ENCODE assay signal across 8 mouse cellular contexts in the genomic region with DNA sequence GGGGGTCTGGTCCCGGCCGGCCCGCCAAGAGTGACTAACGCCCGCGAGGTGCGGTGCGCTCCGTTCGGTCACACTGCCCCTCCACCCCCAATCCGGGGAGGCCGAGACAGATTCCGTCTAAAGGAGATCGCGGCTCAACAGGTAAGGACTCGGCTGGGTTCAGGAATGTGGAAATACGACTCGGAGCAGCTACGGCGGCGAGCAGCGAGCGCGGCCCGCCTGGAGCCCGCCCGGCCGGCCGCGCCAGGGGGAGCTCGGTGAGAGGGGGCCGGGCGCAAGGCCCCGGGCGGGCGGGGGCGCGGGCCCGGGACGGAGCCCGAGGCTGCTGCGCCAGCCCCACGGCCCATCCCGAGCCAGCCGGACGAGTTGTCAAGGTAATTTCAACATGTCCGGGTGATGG. TPM values are rescaled to one million over a fixed set of nuclear protein-coding genes. Genes with fewer than 3 reads are reported as not detected.
DNase-seq lines count a peak whose midpoint lies in the region; ATAC-seq and TF ChIP-seq lines count a peak whose summit lies in the region.

No protein-coding gene starts in this region.

- no peak for TF ChIP-seq POLR2A in liver, adult 2 months (IDR thresholded peaks at IDR 0.05; ENCODE audit: extremely low read depth, insufficient read depth, low read length)
- TF ChIP-seq POLR2A in cerebellum, adult 2 months (IDR thresholded peaks at IDR 0.05; ENCODE audit: borderline replicate concordance, insufficient read depth, low read length) = no peak

- H3K27ac ChIP-seq in liver, adult 2 months (replicated peaks; ENCODE audit: insufficient read depth, low read depth, low read length) = no peak overlapping the region
- no peak overlapping the region for H3K27ac ChIP-seq in intestine, embryonic 14.5 days (ENCODE audit: low read depth)
- no peak overlapping the region for H3K27ac ChIP-seq in cerebellum, adult 2 months (ENCODE audit: insufficient read depth, low read length)

- 2% methylated on average over 45 of the region's 47 CpGs for WGBS in liver, adult 2 months
- under 1% methylated on average over 43 of the region's 47 CpGs for WGBS in intestine, embryonic 14.5 days
- 1% methylated on average over 44 of the region's 47 CpGs for WGBS in cerebellum, adult 2 months

- no peaks in the 10 kb centered on the region for H3K4me1 ChIP-seq in liver, adult 2 months (ENCODE audit: control insufficient read depth, insufficient read depth, low read length)
- peaks cover 5% of the 10 kb centered on the region; the same call in 1 of the 2 replicates for H3K4me1 ChIP-seq in intestine, embryonic 14.5 days (replicated peaks; ENCODE audit: control insufficient read depth, insufficient read depth, low read length)
- peaks cover 4% of the 10 kb centered on the region; the same call in 1 of the 2 replicates for H3K4me1 ChIP-seq in cerebellum, adult 2 months (ENCODE audit: control insufficient read depth, insufficient read depth, low read length)

- no peak for TF ChIP-seq CTCF in liver, adult 2 months (IDR thresholded peaks at IDR 0.05; ENCODE audit: low read depth, low read length)
- no peak for TF ChIP-seq CTCF in cerebellum, adult 2 months (IDR thresholded peaks at IDR 0.05; ENCODE audit: borderline replicate concordance, insufficient read depth, low read depth, low read length)

- peaks cover 24% of the 10 kb centered on the region for H3K27me3 ChIP-seq in liver, adult 2 months (ENCODE audit: control insufficient read depth, insufficient read depth, low read length)
- peaks cover 92% of the 10 kb centered on the region for H3K27me3 ChIP-seq in intestine, embryonic 14.5 days (replicated peaks; ENCODE audit: control insufficient read depth, insufficient read depth, low read length)
- H3K27me3 ChIP-seq in cerebellum, adult 2 months (ENCODE audit: control insufficient read depth, insufficient read depth, low read length) = peaks cover 5% of the 10 kb centered on the region; the same call in 1 of the 2 replicates

- H3K9me3 ChIP-seq in intestine, embryonic 14.5 days (ENCODE audit: control insufficient read depth, low read length) = no peaks in the 10 kb centered on the region

- H3K79me2 ChIP-seq in liver, adult 2 months (ENCODE audit: control insufficient read depth, insufficient read depth, low read length) = no peaks in the 10 kb centered on the region

- H3K4me3 ChIP-seq in liver, adult 2 months (ENCODE audit: insufficient read depth, low read depth, low read length) = peak overlapping the region; percentile 5; the same call in 1 of the 2 replicates
- H3K4me3 ChIP-seq in intestine, embryonic 14.5 days (ENCODE audit: low read depth, low read length) = peak overlapping the region; percentile 43
- no peak overlapping the region for H3K4me3 ChIP-seq in cerebellum, adult 2 months (replicated peaks; ENCODE audit: insufficient read depth, low read depth, low read length)

- no peak for ATAC-seq in intestine, embryonic 14.5 days (replicated peaks; ENCODE audit: low FRiP score, low TSS enrichment, low read depth)

- peak overlapping the region; percentile 81 for H3K4me2 ChIP-seq in intestine, embryonic 14.5 days (ENCODE audit: low read length)

- H3K9ac ChIP-seq in liver, adult 2 months (ENCODE audit: low read depth, low read length) = no peak overlapping the region
- H3K9ac ChIP-seq in intestine, embryonic 14.5 days (ENCODE audit: low read length) = peak overlapping the region; percentile 13; the same call in 1 of the 2 replicates

- no peaks in the 10 kb centered on the region for H3K36me3 ChIP-seq in liver, adult 2 months (ENCODE audit: control insufficient read depth, insufficient read depth, low read length)
- no peaks in the 10 kb centered on the region for H3K36me3 ChIP-seq in intestine, embryonic 14.5 days (ENCODE audit: control insufficient read depth, insufficient read depth, low read length)

- no peak for DNase-seq in liver, adult 2 months (ENCODE audit: extremely low read depth, low read depth, low spot score)
- no peak for DNase-seq in liver
- DNase-seq in intestine, embryonic 14.5 days (ENCODE audit: low spot score) = peak; percentile 60
- peak; percentile 36 for DNase-seq in lung, postnatal 10 days
- peak; percentile 47 for DNase-seq in urinary bladder, postnatal 25 days (ENCODE audit: low spot score)
- DNase-seq in adrenal gland, adult 18-20 months (ENCODE audit: low spot score in 2 of 2) = no peak
- no peak for DNase-seq in cerebellum, postnatal 36 days
- no peak for DNase-seq in cerebellum, adult 2 months

RNA-seq across cellular contexts. Expression of a gene that starts 1.8 kb away (rescaled TPM):
- 0.07 and 0.09 TPM in 2 replicates for total RNA-seq in liver, adult 2 months (2014; rRNA removed)
- polyA plus RNA-seq in liver, adult 2 months (2012; rRNA removed) = 0.06 and 0.12 TPM in 2 replicates
- polyA plus RNA-seq in intestine, embryonic 14.5 days (2014; fragmentation: Nextera tagmentation; extraction: Ambion mirVana) = 0.42 and 2.2 TPM in 2 replicates
- under 1 TPM; 0.48 to 0.50 TPM for total RNA-seq in adrenal gland, adult 18-20 months (2021)
- 11.1 and 14.7 TPM in 2 replicates for polyA plus RNA-seq in cerebellum, adult 2 months (2012; rRNA removed)

Comparison
In these comparisons a context has a peak if more than half of its experiments do, and no peak if none do; other contexts are left out.
1. DNase-seq: peak in intestine, embryonic 14.5 days (single experiment), lung, postnatal 10 days (single experiment) and urinary bladder, postnatal 25 days (single experiment); none in liver, adult 2 months (single experiment), liver (single experiment), adrenal gland, adult 18-20 months (0 of 2), cerebellum, postnatal 36 days (0 of 2) and cerebellum, adult 2 months (0 of 2).